Mouse (Mus musculus) erythroblast, embryonic 14.5 days (primary cell): Measurements from ENCODE around the gene Tssk2.

Experiments used
- GATA1 ChIP-seq: IDR thresholded peaks from 2 replicates; pipeline ENCODE4 v1.6.1; 2012; ENCODE audit warnings: low read length, inconsistent platforms, mixed read lengths
- TAL1 ChIP-seq: IDR thresholded peaks from 3 replicates; pipeline ENCODE4 v1.6.1; 2012; ENCODE audit warnings: low read length, inconsistent platforms, mixed read lengths

DNA sequence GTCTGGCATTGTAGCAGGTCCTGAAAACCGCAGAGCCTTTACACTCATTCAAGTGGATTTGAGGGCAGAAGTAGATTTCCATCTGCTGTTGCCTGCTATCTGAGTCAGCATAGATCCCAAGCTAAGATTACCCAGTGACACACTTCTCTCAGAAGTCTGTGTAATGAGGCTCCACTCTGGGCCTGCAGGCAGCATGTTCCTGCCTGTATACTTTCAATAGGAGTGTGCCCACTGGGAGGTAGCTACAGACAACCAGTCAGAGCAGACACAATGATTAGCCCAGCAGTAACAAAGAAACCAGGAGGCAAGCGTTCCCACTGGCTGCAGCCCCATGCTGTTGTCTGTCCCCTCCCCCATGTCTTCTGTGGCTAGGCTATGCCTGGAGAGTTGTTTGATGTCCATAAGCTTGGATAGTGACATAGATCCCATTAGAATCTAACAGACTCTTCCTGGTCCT lies 51.0 kb downstream of the Tssk2 start:
- TF ChIP-seq GATA1 (no peak), TAL1 (no peak)
